ENCODE assay signal across 9 mouse cellular contexts in the genomic region with DNA sequence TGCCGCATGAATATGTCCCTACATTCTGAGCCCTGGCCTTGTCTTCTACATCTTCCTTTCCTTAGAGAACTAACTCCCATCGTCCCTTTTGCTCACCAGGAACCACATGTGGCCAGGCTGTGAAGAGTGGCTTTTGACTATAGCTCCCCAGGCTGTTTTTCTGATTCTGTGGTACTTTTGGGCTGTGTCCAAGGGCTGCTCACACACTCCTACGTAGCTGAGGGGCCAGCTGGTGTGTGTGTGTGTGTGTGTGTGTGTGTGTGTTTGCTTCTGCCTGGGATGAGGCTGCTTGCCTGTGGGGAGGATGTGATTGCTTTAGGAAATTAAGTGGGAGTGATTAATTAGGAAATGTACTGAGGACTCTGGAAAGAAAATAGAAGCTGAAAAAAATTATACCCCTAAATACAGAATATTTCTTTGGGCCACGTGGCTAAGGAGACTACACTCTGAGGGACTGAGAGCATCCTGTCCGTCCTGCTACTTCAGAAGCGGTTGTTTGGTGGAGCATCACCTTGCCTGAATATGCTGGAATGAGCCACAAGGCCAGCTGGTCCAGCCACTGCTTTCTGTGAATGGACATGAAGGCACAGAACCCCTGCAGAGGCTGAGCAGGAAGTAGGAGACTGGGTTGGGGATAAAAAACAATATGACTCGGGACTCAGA. TPM values are rescaled to one million over a fixed set of nuclear protein-coding genes. Genes with fewer than 3 reads are reported as not detected.
DNase-seq lines count a peak whose midpoint lies in the region; ATAC-seq and TF ChIP-seq lines count a peak whose summit lies in the region.
"Had no signal": no experiment of that assay in that cellular context is flagged by ENCODE, and none has a peak within 500 bp of the region (broad histone marks: within the 10 kb centered on the region; RNA-seq: fewer than 3 reads in every experiment).

No protein-coding gene starts in this region.

- ATAC-seq in hindbrain, embryonic 14.5 days (ENCODE audit: low FRiP score), result peak; percentile 43; the same call in 1 of the 2 replicates
- ATAC-seq in heart, embryonic 11.5 days (replicated peaks; ENCODE audit: insufficient number of reproducible peaks, low FRiP score, low TSS enrichment), result no peak

- H3K4me2 ChIP-seq in hindbrain, embryonic 14.5 days (replicated peaks), result no peak overlapping the region
- H3K4me2 ChIP-seq in heart, embryonic 11.5 days, result no peak overlapping the region
- H3K4me2 ChIP-seq: limb, embryonic 15.5 days had no signal

- no peak for TF ChIP-seq POLR2A in brain, embryonic 14.5 days (IDR thresholded peaks at IDR 0.05; ENCODE audit: borderline replicate concordance, extremely low read depth, insufficient read depth, insufficient read length, poor library complexity, severe bottlenecking)

- H3K27ac ChIP-seq in hindbrain, embryonic 14.5 days, result no peak overlapping the region
- no peak overlapping the region for H3K27ac ChIP-seq in hindbrain, embryonic 10.5 days
- H3K27ac ChIP-seq in heart, embryonic 11.5 days (ENCODE audit: low read depth, low read length), result no peak overlapping the region
- H3K27ac ChIP-seq: limb, embryonic 15.5 days had no signal

- peak; percentile 57 for DNase-seq in hindbrain, embryonic 14.5 days (ENCODE audit: low spot score)
- no peak for DNase-seq in hindbrain, embryonic 10.5 days (ENCODE audit: low spot score)
- peak; percentile 83 for DNase-seq in brain, embryonic 14.5 days (ENCODE audit: low read depth)
- peak; percentile 47 to 54 for DNase-seq in frontal cortex, postnatal 10 days (ENCODE audit: low spot score in 2 of 2)
- peak; percentile 72 for DNase-seq in left cerebral cortex, postnatal 4 days
- DNase-seq in adrenal gland, postnatal 36 days, result no peak
- no peak for DNase-seq in testis, postnatal 10 days (ENCODE audit: low spot score)

- no peaks in the 10 kb centered on the region for H3K27me3 ChIP-seq in hindbrain, embryonic 14.5 days (ENCODE audit: control insufficient read depth, insufficient read depth, low read length)
- H3K27me3 ChIP-seq in hindbrain, embryonic 10.5 days (ENCODE audit: insufficient read depth, poor library complexity, severe bottlenecking), result no peaks in the 10 kb centered on the region
- H3K27me3 ChIP-seq in heart, embryonic 11.5 days (ENCODE audit: control insufficient read depth, insufficient read depth, low read length), result no peaks in the 10 kb centered on the region
- H3K27me3 ChIP-seq: limb, embryonic 15.5 days had no signal

- intact Hi-C loops in left cerebral cortex, postnatal 4 days (cut with DNase I), result no loop called here

- H3K36me3 ChIP-seq in hindbrain, embryonic 14.5 days (replicated peaks; ENCODE audit: control insufficient read depth, insufficient read depth), result no peaks in the 10 kb centered on the region
- no peaks in the 10 kb centered on the region for H3K36me3 ChIP-seq in hindbrain, embryonic 10.5 days
- H3K36me3 ChIP-seq in heart, embryonic 11.5 days (ENCODE audit: control insufficient read depth, insufficient read depth, low read length), result no peaks in the 10 kb centered on the region
- H3K36me3 ChIP-seq: limb, embryonic 15.5 days had no signal

- TF ChIP-seq CTCF in brain, embryonic 14.5 days (IDR thresholded peaks at IDR 0.05; ENCODE audit: borderline replicate concordance, extremely low read depth, insufficient read depth, insufficient read length), result no peak

- WGBS in hindbrain, embryonic 14.5 days, result 63% methylated on average over 7 of the region's 7 CpGs
- 76% methylated on average over 7 of the region's 7 CpGs for WGBS in hindbrain, embryonic 10.5 days
- 72% methylated on average over 7 of the region's 7 CpGs for WGBS in heart, embryonic 11.5 days (ENCODE audit: insufficient replicate concordance)

- no peaks in the 10 kb centered on the region for H3K4me1 ChIP-seq in hindbrain, embryonic 14.5 days (replicated peaks; ENCODE audit: control insufficient read depth, insufficient read depth, low read length)
- no peaks in the 10 kb centered on the region for H3K4me1 ChIP-seq in hindbrain, embryonic 10.5 days (replicated peaks)
- H3K4me1 ChIP-seq in heart, embryonic 11.5 days (ENCODE audit: control insufficient read depth, insufficient read depth, low read length), result no peaks in the 10 kb centered on the region; the same call in 1 of the 2 replicates

- no peak overlapping the region for H3K9ac ChIP-seq in hindbrain, embryonic 14.5 days
- H3K9ac ChIP-seq in heart, embryonic 11.5 days (ENCODE audit: low read depth, low read length), result no peak overlapping the region
- H3K9ac ChIP-seq: limb, embryonic 15.5 days had no signal

- H3K4me3 ChIP-seq in hindbrain, embryonic 14.5 days (replicated peaks; ENCODE audit: low read length), result no peak overlapping the region
- H3K4me3 ChIP-seq in hindbrain, embryonic 10.5 days, result no peak overlapping the region
- H3K4me3 ChIP-seq in heart, embryonic 11.5 days (ENCODE audit: low read depth, low read length), result no peak overlapping the region
- H3K4me3 ChIP-seq: limb, embryonic 15.5 days had no signal

- no peaks in the 10 kb centered on the region for H3K9me3 ChIP-seq in hindbrain, embryonic 14.5 days (ENCODE audit: control insufficient read depth, low read length)
- no peaks in the 10 kb centered on the region for H3K9me3 ChIP-seq in hindbrain, embryonic 10.5 days
- H3K9me3 ChIP-seq in heart, embryonic 11.5 days (replicated peaks; ENCODE audit: control insufficient read depth, low read length), result no peaks in the 10 kb centered on the region
- H3K9me3 ChIP-seq: limb, embryonic 15.5 days had no signal

RNA-seq across cellular contexts. Expression of a gene that starts 21.8 kb away (rescaled TPM):
- polyA plus RNA-seq in hindbrain, embryonic 14.5 days (2014; fragmentation: Nextera tagmentation; extraction: Ambion mirVana), result 10.2 and 14.3 TPM in 2 replicates
- 38.0 and 54.1 TPM in 2 replicates for polyA plus RNA-seq in hindbrain, embryonic 10.5 days (2016; fragmentation: Nextera tagmentation; extraction: Ambion mirVana)
- 5.1 and 9.3 TPM in 2 replicates for polyA plus RNA-seq in brain, embryonic 14.5 days (2012; rRNA removed)
- total RNA-seq in left cerebral cortex, postnatal 4 days (2021), result 10 to 100 TPM; 21.2 to 29.1 TPM
- 10 to 100 TPM; 33.0 to 56.8 TPM for total RNA-seq in adrenal gland, postnatal 36 days (2021)
- polyA plus RNA-seq in heart, embryonic 11.5 days (2014; fragmentation: Nextera tagmentation; extraction: Ambion mirVana), result 16.8 and 26.1 TPM in 2 replicates

Comparison
In these comparisons a context has a peak if more than half of its experiments do, and no peak if none do; other contexts are left out.
1. DNase-seq: peak in hindbrain, embryonic 14.5 days (single experiment), brain, embryonic 14.5 days (single experiment), frontal cortex, postnatal 10 days (2 of 2) and left cerebral cortex, postnatal 4 days (single experiment); none in hindbrain, embryonic 10.5 days (single experiment), adrenal gland, postnatal 36 days (0 of 2) and testis, postnatal 10 days (single experiment).